Mouse (Mus musculus): ENCODE measurements at regions not wholly inside any gene's neighbourhood (a gene's known extent, or its start where the extent isn't known, plus 50 kb on each side); places are given as distances from the start of the nearest gene placed in this dataset.
"Not testable (repeated sequence)": the region's sequence is repeated elsewhere in the genome, so short reads cannot be mapped to it uniquely, and the experiment has no call there.

- Histone ChIP-seq H3K36me3 (no peaks in the 10 kb centered on the region), H3K4me2 (no peak overlapping the region), H3K4me3 (no peak overlapping the region), H3K9me3 (replicated peaks) (no peaks in the 10 kb centered on the region), H3K27me3 (replicated peaks) (no peaks in the 10 kb centered on the region), H3K4me1 (no peaks in the 10 kb centered on the region), H3K9ac (no peak overlapping the region), H3K27ac (no peak overlapping the region)
- ATAC-seq: no peak
- 66% methylated on average over 5 of the region's 5 CpGs for WGBS (ENCODE audit: insufficient replicate concordance)
Measured at GRCm38 (mm10) chr6:117700286-117700685, 140.7 kb upstream of the Zfp637 start.

DNA sequence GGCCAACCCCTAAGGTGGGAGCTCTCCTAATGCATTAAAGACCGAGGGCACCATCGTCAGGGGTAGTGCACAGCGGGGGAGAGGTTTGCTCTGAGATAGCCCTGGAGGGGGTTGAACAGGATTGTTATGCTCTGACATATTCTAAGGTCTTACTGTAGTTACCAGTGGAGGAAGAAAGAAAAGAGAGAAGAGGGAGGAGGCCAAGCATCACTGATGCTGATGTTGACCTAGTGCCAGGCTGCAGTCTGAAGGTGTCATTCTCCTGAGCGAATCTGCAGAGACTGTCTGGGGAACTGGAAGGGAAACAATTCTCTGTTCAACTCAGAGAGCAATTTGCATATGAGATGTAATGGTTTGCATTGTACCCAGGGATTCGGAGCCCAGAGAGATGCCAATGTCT, 139.4 kb upstream of the Zfp637 start:
- no peak for ATAC-seq
- H3K4me1 ChIP-seq: no peaks in the 10 kb centered on the region
- no peaks in the 10 kb centered on the region for H3K27me3 ChIP-seq (replicated peaks)
- no peaks in the 10 kb centered on the region for H3K36me3 ChIP-seq
- no peak overlapping the region for H3K9ac ChIP-seq
- H3K4me3 ChIP-seq: no peak overlapping the region
- no peaks in the 10 kb centered on the region for H3K9me3 ChIP-seq (replicated peaks)
- WGBS (ENCODE audit: insufficient replicate concordance): 80% methylated on average over 5 of the region's 5 CpGs
- no peak overlapping the region for H3K4me2 ChIP-seq
- H3K27ac ChIP-seq: no peak overlapping the region

GRCm38 (mm10) chr6:117706006-117706405, 135.0 kb upstream of the Zfp637 start:
- no peak overlapping the region for H3K9ac ChIP-seq
- H3K27ac ChIP-seq: no peak overlapping the region
- H3K36me3 ChIP-seq: no peaks in the 10 kb centered on the region
- 58% methylated on average over 2 of the region's 2 CpGs for WGBS (ENCODE audit: insufficient replicate concordance)
- ATAC-seq: no peak
- no peak overlapping the region for H3K4me3 ChIP-seq
- H3K4me1 ChIP-seq: no peaks in the 10 kb centered on the region
- H3K27me3 ChIP-seq (replicated peaks): no peaks in the 10 kb centered on the region
- no peak overlapping the region for H3K4me2 ChIP-seq
- no peaks in the 10 kb centered on the region for H3K9me3 ChIP-seq (replicated peaks)

DNA sequence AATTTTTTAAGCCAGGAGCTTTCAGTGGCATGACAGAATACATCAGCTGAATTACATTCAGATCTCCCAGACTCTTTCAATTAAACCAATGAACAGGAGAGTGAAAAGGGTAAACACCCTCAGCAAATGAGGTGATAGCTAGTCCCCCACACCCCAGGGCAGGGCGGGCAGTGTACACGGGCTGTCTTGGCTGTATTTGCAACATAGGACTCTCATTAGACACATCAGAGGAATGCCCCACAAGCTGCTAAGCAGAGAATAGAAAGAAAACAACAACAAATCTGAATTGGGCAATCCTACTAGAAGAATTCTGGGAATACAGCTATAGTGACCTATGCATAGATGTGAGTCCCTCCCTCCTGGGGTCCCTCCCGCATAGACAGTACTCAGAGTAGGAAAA, 131.8 kb upstream of the Zfp637 start:
- 64% methylated on average over 3 of the region's 3 CpGs for WGBS (ENCODE audit: insufficient replicate concordance)

GRCm38 (mm10) chr6:117715056-117715777, 125.8 kb upstream of the Zfp637 start:
- no peak overlapping the region for H3K4me3 ChIP-seq
- no peaks in the 10 kb centered on the region for H3K4me1 ChIP-seq
- H3K4me2 ChIP-seq: no peak overlapping the region
- no peak overlapping the region for H3K27ac ChIP-seq
- H3K9me3 ChIP-seq (replicated peaks): no peaks in the 10 kb centered on the region
- 73% methylated on average over 6 of the region's 6 CpGs for WGBS (ENCODE audit: insufficient replicate concordance)
- no peak for ATAC-seq
- no peaks in the 10 kb centered on the region for H3K27me3 ChIP-seq (replicated peaks)
- H3K36me3 ChIP-seq: no peaks in the 10 kb centered on the region
- no peak overlapping the region for H3K9ac ChIP-seq

More for the DNA sequence above, 131.8 kb upstream of the Zfp637 start:
- ATAC-seq: no peak
- Histone ChIP-seq H3K9me3 (replicated peaks) (no peaks in the 10 kb centered on the region), H3K4me1 (no peaks in the 10 kb centered on the region), H3K27me3 (replicated peaks) (no peaks in the 10 kb centered on the region), H3K9ac (no peak overlapping the region), H3K36me3 (no peaks in the 10 kb centered on the region), H3K4me2 (no peak overlapping the region), H3K4me3 (no peak overlapping the region), H3K27ac (no peak overlapping the region)

- WGBS (ENCODE audit: insufficient replicate concordance): 57% methylated on average over 8 of the region's 40 CpGs
- not testable (repeated sequence) for ATAC-seq; H3K36me3 ChIP-seq; H3K4me3 ChIP-seq; H3K27ac ChIP-seq; H3K9me3 ChIP-seq (replicated peaks); H3K27me3 ChIP-seq (replicated peaks); H3K4me2 ChIP-seq; H3K4me1 ChIP-seq; H3K9ac ChIP-seq
Measured at GRCm38 (mm10) chr6:117716422-117716821, 124.6 kb upstream of the Zfp637 start.

DNA sequence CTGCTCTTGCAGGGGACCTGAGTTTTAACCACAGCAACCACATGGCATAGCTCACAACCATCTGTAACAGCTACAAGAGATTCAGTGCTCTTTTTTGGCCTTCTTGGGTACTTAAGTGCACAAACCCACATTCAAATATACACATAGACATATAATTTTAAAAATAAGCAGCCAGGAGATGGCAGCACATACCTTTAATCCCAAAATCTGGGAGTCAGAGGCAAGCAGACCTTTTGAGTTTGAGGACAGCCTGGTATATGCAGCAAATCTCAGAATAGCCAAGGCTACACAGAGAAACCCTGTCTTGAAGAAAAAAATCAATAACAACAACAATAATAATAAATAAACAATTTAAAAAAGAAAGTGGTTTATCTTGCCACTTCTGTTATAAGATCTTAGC, 88.6 kb upstream of the Zfp637 start:
- not testable (repeated sequence) for H3K4me1 ChIP-seq, ATAC-seq

GRCm38 (mm10) chr6:117755682-117756081, 85.3 kb upstream of the Zfp637 start:
- not testable (repeated sequence) for H3K27me3 ChIP-seq (replicated peaks); ATAC-seq; H3K9me3 ChIP-seq (replicated peaks); H3K4me3 ChIP-seq; H3K9ac ChIP-seq; H3K4me2 ChIP-seq; H3K36me3 ChIP-seq; H3K4me1 ChIP-seq; H3K27ac ChIP-seq
- 58% methylated on average over 2 of the region's 2 CpGs for WGBS (ENCODE audit: insufficient replicate concordance)

More for the DNA sequence above, 88.6 kb upstream of the Zfp637 start:
- not testable (repeated sequence) for H3K36me3 ChIP-seq; H3K4me2 ChIP-seq; H3K9me3 ChIP-seq (replicated peaks); H3K27ac ChIP-seq; H3K9ac ChIP-seq; H3K27me3 ChIP-seq (replicated peaks); H3K4me3 ChIP-seq

GRCm38 (mm10) chr6:117756176-117756575, 84.8 kb upstream of the Zfp637 start:
- H3K36me3 ChIP-seq: no peaks in the 10 kb centered on the region
- no peak overlapping the region for H3K9ac ChIP-seq
- WGBS (ENCODE audit: insufficient replicate concordance): 44% methylated on average over 9 of the region's 9 CpGs
- no peak for ATAC-seq
- no peaks in the 10 kb centered on the region for H3K9me3 ChIP-seq (replicated peaks)
- no peak overlapping the region for H3K27ac ChIP-seq
- no peaks in the 10 kb centered on the region for H3K27me3 ChIP-seq (replicated peaks)
- H3K4me1 ChIP-seq: no peaks in the 10 kb centered on the region
- no peak overlapping the region for H3K4me2 ChIP-seq
- no peak overlapping the region for H3K4me3 ChIP-seq

- WGBS (ENCODE audit: insufficient replicate concordance): 12% methylated on average over 6 of the region's 6 CpGs
- not testable (repeated sequence) for H3K4me1 ChIP-seq; H3K4me3 ChIP-seq; H3K27me3 ChIP-seq (replicated peaks); H3K9me3 ChIP-seq (replicated peaks); H3K27ac ChIP-seq; H3K4me2 ChIP-seq; ATAC-seq; H3K9ac ChIP-seq; H3K36me3 ChIP-seq
Measured at GRCm38 (mm10) chr6:117758516-117758915, 82.5 kb upstream of the Zfp637 start.

GRCm38 (mm10) chr6:117771506-117771905, 69.5 kb upstream of the Zfp637 start:
- no peaks in the 10 kb centered on the region for H3K4me1 ChIP-seq
- no peak overlapping the region for H3K4me3 ChIP-seq

GRCm38 (mm10) chr6:117772396-117772795, 68.6 kb upstream of the Zfp637 start:
- Histone ChIP-seq H3K9me3 (replicated peaks) (no peaks in the 10 kb centered on the region), H3K27ac (no peak overlapping the region), H3K4me1 (no peaks in the 10 kb centered on the region), H3K4me3 (no peak overlapping the region), H3K36me3 (no peaks in the 10 kb centered on the region), H3K4me2 (no peak overlapping the region), H3K9ac (no peak overlapping the region), H3K27me3 (replicated peaks) (no peaks in the 10 kb centered on the region)
- no peak for ATAC-seq

More at GRCm38 (mm10) chr6:117771506-117771905, 69.5 kb upstream of the Zfp637 start:
- Histone ChIP-seq H3K27me3 (replicated peaks) (no peaks in the 10 kb centered on the region), H3K9ac (no peak overlapping the region), H3K36me3 (no peaks in the 10 kb centered on the region), H3K4me2 (no peak overlapping the region), H3K27ac (no peak overlapping the region), H3K9me3 (replicated peaks) (no peaks in the 10 kb centered on the region)
- WGBS (ENCODE audit: insufficient replicate concordance): 54% methylated on average over 7 of the region's 7 CpGs
- ATAC-seq: no peak
